Mouse (Mus musculus) mouse embryonic stem cell (cell line): ENCODE measurements around the gene Dcdc2a.

Source experiments
- in situ Hi-C, 2 experiments: fragments of 300-500 bp; cut with MboI; formaldehyde crosslinking; loops; 1 replicate in 1 of 2; 3 replicates in 1 of 2; pipeline ENCODE4 v1.14.3; 2019 to 2020; ENCODE audit warnings: low sequenced_read_pairs in 2 of 2, low pct_unique_long_range_greater_than_20kb in 1 of 2, mixed read lengths in 1 of 2; ENCODE audit not compliant: unreplicated experiment in 1 of 2

Dcdc2a gene

GRCm38 (mm10) chr13:25085147-25085546 lies 29.3 kb downstream of the Dcdc2a start:
- in situ Hi-C loops = no loop called here

DNA sequence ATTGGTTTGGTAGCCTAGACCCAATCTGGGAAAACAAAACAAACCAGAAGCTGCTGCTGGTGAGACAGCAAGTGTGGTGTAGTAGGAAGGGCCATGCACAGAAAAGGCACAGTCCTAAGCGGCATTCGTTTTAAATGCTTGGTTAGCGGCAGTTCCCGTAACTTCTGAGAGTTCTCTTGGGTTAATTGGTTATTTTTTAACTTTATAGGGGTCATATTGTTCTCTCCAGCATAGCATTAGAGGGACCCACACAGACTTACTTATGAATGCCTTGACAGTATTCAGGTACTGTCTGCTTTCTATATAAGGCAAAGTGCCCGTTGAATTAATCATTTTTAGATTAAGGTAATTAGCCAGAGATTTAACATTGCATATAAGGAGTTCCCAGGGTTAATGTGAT lies 35.5 kb downstream of the Dcdc2a start:
- in situ Hi-C loops = no loop called here

DNA sequence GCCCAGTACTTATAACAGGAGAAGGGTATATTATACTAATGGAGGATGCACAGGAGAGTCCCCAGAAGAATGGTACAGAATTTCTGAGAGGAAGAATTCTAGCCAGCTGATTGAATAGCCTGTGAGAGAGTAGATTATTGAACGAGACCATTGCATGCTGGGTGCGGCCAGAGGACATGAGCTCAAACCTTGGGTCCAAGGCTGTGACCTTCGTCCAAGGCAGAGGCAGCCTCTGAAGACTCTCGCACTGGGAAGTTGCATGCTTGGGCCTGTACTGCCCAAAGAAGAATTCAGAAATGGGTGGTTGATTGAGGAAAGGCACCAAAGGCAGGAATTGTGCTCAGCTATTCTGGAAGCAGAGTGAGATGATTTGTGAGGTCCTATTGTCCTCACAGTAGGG lies 38.0 kb downstream of the Dcdc2a start:
- in situ Hi-C loops = no loop called here

DNA sequence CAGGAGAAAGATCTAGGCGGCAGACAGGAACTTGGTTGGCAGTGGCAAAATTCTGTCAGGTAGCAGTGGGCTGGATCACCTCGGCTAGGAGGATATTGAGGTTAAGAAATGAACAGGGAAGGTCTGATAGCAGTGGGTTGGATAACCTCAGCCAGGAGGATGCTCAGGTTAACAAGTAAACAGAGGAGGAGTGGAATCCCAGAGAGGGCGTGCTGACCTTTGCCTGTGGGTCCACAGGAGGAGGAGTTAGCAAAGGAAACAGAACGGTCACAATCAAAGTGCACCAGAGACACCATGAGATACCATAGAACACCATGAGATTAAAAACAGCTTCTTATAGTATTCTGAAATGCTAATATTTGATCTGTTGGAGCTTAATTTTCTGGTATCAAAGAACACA lies 38.6 kb downstream of the Dcdc2a start:
- in situ Hi-C loops = no loop called here

DNA sequence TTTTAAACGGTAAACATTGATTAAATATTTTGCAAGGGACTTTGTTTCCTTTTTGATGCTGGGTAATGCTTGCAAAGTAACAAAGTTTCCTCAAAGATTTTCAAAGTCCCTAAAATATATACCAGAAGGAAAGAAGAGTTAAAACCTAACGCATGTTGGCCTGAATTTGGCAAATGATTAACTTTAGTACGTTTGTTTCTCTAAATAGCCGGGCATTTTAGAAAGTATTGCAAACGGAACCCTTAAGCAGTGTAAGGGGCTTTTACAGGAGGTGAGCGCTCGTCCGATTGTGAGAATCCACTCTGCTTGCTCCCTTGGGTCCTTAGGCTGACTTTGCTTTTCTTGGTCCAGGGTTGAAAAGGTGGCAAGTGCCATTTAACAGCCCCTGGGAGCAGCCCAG lies 41.5 kb downstream of the Dcdc2a start:
- in situ Hi-C loops = no loop called here

DNA sequence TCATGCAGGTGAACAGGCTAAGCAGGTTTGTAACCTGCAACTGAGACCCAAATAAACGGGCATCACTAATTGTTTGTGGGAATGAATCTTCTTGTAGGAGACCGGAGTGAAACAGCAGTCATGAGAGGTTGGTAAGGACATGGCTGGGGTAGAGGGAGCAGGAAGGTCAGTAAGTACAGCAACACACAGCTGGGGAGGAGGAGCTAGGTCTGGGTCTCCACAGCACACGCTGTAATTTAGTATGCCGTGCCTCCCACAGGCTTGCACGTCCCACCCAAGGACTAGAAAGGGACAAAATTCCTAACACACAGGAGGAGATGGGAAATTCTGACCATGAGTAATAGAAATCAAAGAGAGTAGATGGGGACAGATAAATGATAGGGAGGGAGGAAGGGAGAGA lies 42.8 kb downstream of the Dcdc2a start:
- in situ Hi-C loops = no loop called here

DNA sequence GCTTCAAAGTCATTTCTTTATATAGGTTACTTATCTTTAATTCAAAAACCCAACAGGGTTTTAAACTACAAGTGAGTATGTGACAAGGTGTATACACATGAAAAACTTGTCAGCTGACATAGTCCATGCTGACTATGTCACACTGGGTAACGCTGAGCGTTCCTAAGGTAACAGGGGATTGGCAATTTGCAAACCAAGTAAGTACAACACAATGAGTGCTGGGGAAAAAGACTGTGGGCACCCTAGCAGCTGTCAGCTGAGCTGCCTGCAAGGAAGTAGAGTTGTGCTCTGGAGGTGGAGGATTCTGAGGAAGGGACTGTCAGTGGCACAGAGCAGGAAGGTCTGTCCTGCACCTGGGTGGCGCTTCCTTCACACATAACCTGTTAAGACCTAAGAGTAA lies 43.7 kb downstream of the Dcdc2a start:
- in situ Hi-C loops = no loop called here

DNA sequence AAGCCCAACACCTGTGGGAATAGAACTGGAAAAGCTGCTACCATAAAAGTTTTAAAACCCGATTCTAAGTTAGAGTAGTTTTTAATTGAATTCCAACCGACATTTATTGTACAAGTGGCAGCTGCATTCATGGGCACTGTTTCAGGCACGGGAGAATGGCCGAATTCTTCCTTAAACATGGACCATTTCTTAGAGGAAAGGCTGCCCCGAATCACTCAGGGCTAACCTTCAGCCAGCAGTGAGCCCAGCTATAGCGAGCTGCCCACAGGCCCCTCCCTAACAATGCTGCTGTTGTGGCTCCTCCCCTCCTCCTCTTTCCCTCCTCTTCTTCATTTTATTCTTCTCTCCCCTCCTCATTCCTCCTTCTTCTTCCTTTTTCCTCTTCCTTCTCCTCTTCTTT lies 44.8 kb downstream of the Dcdc2a start:
- in situ Hi-C loops = no loop called here

GRCm38 (mm10) chr13:25105671-25106070 lies 49.9 kb downstream of the Dcdc2a start:
- in situ Hi-C loops = no loop called here

GRCm38 (mm10) chr13:25106740-25107139 lies 50.9 kb downstream of the Dcdc2a start:
- in situ Hi-C loops = no loop called here

DNA sequence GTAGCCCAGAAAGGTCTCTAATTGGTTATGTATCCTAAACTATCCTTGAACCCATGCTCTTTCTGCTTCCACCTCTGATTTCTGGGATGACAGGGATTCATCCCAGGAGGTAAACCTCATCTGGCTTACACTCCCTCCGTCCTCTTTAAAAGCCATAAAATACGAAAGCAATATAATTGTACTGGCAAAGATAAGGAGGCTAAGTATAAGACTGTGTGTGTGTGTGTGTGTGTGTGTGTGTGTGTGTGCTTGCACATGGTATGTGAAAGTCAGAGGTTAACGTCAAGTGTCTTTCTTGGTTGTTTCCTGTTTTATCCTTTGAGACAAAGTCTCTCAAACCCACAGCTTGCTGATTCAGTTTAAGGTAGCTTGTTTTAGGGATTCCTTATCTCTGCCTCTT lies 52.5 kb downstream of the Dcdc2a start:
- in situ Hi-C loops = no loop called here

DNA sequence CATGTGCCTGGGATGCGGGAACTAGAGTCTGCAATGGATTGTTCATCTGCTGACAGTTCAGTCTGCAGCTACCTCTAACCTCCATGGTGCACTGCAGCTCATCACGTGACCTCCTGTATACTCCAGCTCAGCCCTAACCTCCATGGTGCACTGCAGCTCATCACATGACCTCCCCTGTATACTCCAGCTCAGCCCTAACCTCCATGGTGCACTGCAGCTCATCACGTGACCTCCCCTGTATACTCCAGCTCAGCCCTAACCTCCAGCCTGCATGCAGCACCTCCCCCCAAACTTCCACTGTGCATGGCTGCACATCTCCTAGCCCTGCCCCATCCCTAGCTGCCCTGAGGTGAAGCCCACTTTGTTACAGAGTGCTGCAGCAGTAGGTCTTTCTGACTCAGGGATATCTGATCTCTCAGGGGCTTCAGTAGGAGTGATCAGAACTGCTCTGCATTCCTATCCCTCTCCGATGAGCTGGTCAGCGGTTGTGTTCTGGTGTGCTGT lies 54.8 kb downstream of the Dcdc2a start:
- in situ Hi-C loops = loop anchor here (5.0 to 10.0 kb wide), 2 partner anchors 86 to 88 kb away; partner anchors contain the start of gene Mrs2 (in 2 of the 2)

DNA sequence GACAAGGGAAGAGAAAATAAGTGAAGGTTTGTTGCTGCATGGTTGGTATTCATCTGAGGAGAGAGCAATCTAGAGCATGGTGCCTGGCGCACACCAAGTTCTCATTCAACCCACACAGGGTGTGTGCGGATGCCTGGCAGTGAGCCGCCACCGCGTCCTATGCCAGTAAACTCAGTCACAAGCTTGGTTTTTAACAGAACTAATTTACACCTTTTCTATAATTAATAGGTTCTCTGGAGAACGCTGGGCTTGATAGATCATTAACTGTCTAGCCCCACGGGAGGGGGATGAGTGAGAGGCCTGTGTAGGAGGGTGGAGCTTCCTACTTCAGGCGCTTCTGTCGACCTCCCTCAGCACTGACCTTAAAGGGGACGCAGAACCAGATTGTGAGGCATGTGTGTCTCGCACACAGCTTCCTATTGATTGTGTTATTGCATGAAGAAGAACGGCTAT lies 59.7 kb downstream of the Dcdc2a start:
- in situ Hi-C loops = loop anchor here in 1 of 2 experiments (10.0 kb wide), 1 partner anchor 91 kb away; the partner anchor contains the start of gene Mrs2

DNA sequence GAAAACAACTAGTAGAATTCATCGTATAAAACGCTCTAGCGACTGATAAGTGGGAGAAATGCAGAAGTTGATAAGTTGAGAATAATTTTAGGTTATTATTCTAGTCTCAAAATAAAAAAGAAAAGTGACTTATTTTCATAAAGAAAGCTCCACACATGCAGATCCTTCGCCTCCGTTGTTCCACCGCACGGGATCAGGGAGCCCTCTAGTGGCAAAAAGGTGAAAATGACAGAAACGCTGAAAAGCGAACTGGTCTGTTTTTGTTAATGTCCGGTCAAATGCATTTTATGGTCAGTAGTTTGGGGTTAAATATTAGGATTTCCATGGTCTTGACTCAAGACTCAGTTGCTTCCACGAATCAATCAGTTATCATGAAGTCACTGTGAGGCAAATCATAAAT lies 60.2 kb downstream of the Dcdc2a start:
- in situ Hi-C loops = loop anchor here in 1 of 2 experiments (10.0 kb wide), 1 partner anchor 91 kb away; the partner anchor contains the start of gene Mrs2

DNA sequence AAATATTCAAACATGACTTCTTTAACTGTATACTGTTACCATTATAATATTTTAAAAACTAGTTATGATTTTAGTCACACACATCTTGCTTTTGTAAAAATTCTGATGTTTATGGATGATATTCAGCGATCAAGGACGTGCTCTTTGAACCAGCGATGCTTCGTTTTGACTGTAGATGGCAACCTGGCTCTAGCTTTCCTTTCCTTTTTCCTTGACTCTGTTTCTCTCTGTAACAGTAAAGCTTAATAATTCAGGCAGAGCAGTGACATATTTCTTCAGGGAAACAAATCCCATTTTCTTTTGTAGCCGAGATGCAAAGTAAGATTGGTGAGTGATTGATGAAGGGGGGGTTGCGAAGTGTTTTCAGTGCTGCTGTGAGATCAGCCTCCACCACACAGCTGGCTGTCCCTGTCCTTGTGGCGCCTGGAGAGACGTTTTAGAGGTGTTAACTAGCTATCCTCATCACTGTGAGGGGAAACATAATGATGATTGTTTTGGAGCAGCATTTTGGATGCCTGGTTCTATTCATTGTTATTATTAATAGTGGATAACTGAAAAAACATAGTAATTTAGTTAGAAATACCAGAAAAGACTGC lies 67.0 kb downstream of the Dcdc2a start:
- in situ Hi-C loops = no loop called here

GRCm38 (mm10) chr13:25127216-25127615 lies 71.4 kb downstream of the Dcdc2a start:
- in situ Hi-C loops = no loop called here

GRCm38 (mm10) chr13:25127806-25128205 lies 72.0 kb downstream of the Dcdc2a start:
- in situ Hi-C loops = no loop called here

DNA sequence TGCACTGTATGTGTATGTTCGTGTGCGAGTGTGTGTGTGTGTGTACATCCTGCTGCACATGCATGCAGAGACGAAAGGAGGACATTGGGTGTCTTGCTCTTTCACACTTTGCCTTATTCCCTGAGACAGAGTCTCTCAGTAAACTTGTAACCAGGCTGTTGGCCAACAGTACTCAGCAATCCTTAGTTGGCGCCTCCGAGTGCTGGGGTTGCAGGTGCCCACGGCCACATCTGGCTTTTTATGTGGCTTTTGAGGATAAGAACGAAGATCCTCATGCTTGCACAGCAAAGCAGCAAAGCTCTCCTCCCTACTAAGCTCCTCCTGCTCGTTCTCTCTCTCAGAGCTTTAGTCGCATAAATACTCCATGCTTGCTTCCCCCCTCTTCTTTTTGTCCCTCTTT lies 73.0 kb downstream of the Dcdc2a start:
- in situ Hi-C loops = no loop called here

GRCm38 (mm10) chr13:25143066-25143465 lies 87.3 kb downstream of the Dcdc2a start:
- in situ Hi-C loops = no loop called here

- in situ Hi-C loops = no loop called here
These were observed 88.3 kb downstream of the Dcdc2a start for GRCm38 (mm10) chr13:25144093-25144492.
